Mouse (Mus musculus): ENCODE measurements around the gene Dthd1.

GRCm38 (mm10) chr5:62851337-62851736 is 37.7 kb downstream of the Dthd1 start:
- TF ChIP-seq GATA1 (IDR thresholded peaks at IDR 0.05; ENCODE audit: borderline replicate concordance, low read length) (no peak), FLI1 (IDR thresholded peaks at IDR 0.05; ENCODE audit: low read length) (no peak)
